Mouse (Mus musculus) brain, embryonic 14.5 days (tissue): ENCODE data around the gene Slc35c2.

Experiments
- CTCF ChIP-seq: fragments of 200-500 bp; IDR thresholded peaks from 2 replicates; pipeline ENCODE4 v1.5.1; 2012; ENCODE audit warnings: inconsistent platforms, mild to moderate bottlenecking, moderate library complexity, borderline replicate concordance; ENCODE audit not compliant: insufficient read depth, insufficient read length; ENCODE audit errors: extremely low read depth
- POLR2A ChIP-seq: fragments of 200-500 bp; IDR thresholded peaks from 2 replicates; pipeline ENCODE4 v1.6.1; 2012; ENCODE audit warnings: mild to moderate bottlenecking, inconsistent platforms, borderline replicate concordance; ENCODE audit not compliant: poor library complexity, insufficient read depth, insufficient read length, severe bottlenecking; ENCODE audit errors: extremely low read depth

DNA sequence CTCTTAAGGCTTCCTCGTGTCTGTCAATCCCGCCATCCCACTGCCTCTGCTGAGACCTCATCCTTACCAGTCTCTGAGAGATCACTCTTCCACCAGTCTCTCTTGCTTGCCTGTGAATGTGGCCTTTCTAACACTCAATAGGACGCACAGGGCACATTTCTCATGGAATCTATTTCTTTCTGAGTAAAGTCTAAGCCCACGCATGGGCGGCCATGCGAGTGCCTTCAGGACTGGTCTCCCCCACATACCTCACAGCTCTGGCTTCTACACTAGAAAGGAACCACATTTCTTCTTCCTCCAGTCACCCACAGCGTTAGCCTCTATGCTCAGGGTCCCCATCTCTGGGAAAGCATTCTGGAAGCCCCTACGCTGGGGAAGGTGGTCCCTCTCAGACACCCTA, 26.5 kb upstream of the Slc35c2 start:
- TF ChIP-seq POLR2A (no peak), CTCF (no peak)
